Mouse (Mus musculus) spleen, adult 18-20 months (tissue): Measurements from ENCODE around the gene Lrrc17.
"Not testable (repeated sequence)": the region's sequence is repeated elsewhere in the genome, so short reads cannot be mapped to it uniquely, and the experiment has no call there.

Experiments
- DNase-seq, 2 experiments: peaks; one replicate each; pipeline ENCODE4 v3.0.0; 2022; ENCODE audit warnings: mixed read lengths in 2 of 2

The Lrrc17 gene

DNA sequence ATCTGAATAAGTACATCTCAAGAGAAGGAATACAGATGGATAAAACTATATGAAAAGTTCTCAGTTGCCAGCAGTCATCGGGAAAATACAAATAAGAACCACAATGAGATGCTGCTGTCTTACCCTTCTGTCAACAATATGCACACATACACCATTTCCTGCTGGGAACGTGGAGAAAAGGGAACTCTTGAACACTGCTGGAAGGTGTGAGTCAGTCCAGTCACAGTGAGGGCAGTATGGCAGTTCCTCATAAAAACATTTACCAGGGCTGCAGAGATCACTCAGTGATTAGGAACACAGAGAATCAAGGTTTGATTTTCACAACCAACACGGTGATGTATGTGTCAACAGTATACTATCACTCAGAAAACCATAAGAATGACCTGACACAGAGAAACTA lies 67.6 kb downstream of the Lrrc17 start:
- DNase-seq = no peak

- not testable (repeated sequence) for DNase-seq
Observed at GRCm38 (mm10) chr5:21614299-21614698, 70.9 kb downstream of the Lrrc17 start.

- no peak for DNase-seq
Observed at GRCm38 (mm10) chr5:21616450-21617009, 73.2 kb downstream of the Lrrc17 start.
